Mouse (Mus musculus): Measurements from ENCODE around the gene Dyrk3. TPM values are rescaled to one million over a fixed set of nuclear protein-coding genes. Genes with fewer than 3 reads are reported as not detected.

Dyrk3 gene
- polyA plus RNA-seq, 1 experiment, result not detected

- TF ChIP-seq POLR2A (IDR thresholded peaks at IDR 0.05; ENCODE audit: insufficient read depth, low read depth, low read length), result no peak
- TF ChIP-seq CTCF (IDR thresholded peaks at IDR 0.05; ENCODE audit: insufficient read depth, low read depth, low read length), result no peak
- no peak overlapping the region for H3K4me3 ChIP-seq (ENCODE audit: insufficient read depth, low read depth, low read length)
- no peaks in the 10 kb centered on the region for H3K4me1 ChIP-seq (ENCODE audit: control insufficient read depth, insufficient read depth, low read length)
- H3K27ac ChIP-seq (ENCODE audit: insufficient read depth, low read depth, low read length), result no peak overlapping the region
- 63% methylated on average over 11 of the region's 11 CpGs for WGBS
These were observed 12.0 kb downstream of the Dyrk3 start for GRCm38 (mm10) chr1:131125987-131126744.

DNA sequence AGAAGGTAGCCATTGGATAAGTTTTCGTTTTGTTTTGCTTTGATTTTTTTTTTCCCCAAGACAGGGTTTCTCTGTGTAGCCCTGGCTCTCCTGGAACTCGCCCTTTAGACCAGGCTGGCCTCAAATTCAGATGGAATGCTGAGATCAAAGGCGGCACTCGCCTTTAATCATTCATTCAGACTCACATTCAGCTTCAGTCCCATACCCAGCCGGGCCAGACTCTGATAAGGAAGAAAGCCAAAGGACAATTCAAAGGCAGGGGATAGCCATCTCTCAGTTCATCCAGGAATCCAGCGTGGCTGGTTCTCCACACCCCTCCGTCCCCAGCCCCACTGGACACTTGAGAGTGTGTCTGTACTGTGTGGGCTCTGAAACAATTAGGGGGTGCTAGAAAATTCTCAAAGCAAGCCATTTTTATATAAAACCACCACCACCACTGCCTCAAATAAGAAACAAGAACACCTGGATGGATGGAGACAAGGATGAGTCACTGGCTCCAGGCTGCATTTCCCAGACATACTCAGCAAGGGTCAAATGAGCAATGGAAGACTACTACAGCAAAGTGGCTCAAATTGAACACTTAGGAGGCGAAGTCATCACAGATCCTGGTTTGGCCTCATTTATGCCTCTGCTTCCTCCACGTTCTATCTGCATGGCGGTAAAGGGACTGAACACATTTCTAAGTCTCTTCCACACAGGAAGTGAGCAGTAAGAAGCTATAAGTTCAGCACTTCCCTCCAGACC lies 14.4 kb downstream of the Dyrk3 start:
- 82% methylated on average over 10 of the region's 10 CpGs for whole genome bisulfite sequencing
- H3K4me3 ChIP-seq (ENCODE audit: insufficient read depth, low read depth, low read length), result no peak overlapping the region
- TF ChIP-seq CTCF (IDR thresholded peaks at IDR 0.05; ENCODE audit: insufficient read depth, low read depth, low read length) (no peak), POLR2A (IDR thresholded peaks at IDR 0.05; ENCODE audit: insufficient read depth, low read depth, low read length) (no peak)
- no peaks in the 10 kb centered on the region; the same call in 1 of the 2 replicates for H3K4me1 ChIP-seq (ENCODE audit: control insufficient read depth, insufficient read depth, low read length)
- no peak overlapping the region for H3K27ac ChIP-seq (ENCODE audit: insufficient read depth, low read depth, low read length)

- Histone ChIP-seq H3K4me3 (ENCODE audit: insufficient read depth, low read depth, low read length) (no peak overlapping the region), H3K4me1 (ENCODE audit: control insufficient read depth, insufficient read depth, low read length) (peaks cover under 1% of the 10 kb centered on the region), H3K27ac (ENCODE audit: insufficient read depth, low read depth, low read length) (no peak overlapping the region)
- TF ChIP-seq CTCF (IDR thresholded peaks at IDR 0.05; ENCODE audit: insufficient read depth, low read depth, low read length), result no peak
- no peak for TF ChIP-seq POLR2A (IDR thresholded peaks at IDR 0.05; ENCODE audit: insufficient read depth, low read depth, low read length)
- WGBS, result 63% methylated on average over 3 of the region's 3 CpGs
These were observed 16.2 kb downstream of the Dyrk3 start for GRCm38 (mm10) chr1:131121987-131122386.

DNA sequence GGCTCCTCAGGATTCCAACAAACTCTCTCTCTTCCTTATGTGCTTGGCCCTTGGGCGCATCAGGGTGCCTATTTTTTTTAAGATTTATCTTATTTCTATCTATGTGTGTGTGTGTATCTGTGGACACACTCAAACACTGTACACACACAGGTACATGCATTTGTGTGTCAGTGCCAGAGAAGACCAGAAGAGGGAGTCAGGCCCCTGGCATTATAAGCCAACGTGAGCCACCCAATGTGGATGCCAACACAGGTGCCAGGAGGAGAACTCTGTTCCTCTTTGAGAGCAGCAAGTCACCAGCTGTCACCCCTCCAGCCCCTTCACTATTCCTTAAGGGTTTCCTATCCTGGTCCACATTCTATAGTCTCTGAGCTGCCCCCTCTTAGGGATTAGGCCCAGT lies 19.1 kb downstream of the Dyrk3 start:
- 65% methylated on average over 2 of the region's 2 CpGs for WGBS
- Histone ChIP-seq H3K4me1 (ENCODE audit: control insufficient read depth, insufficient read depth, low read length) (peaks cover 6% of the 10 kb centered on the region), H3K27ac (ENCODE audit: insufficient read depth, low read depth, low read length) (no peak overlapping the region), H3K4me3 (ENCODE audit: insufficient read depth, low read depth, low read length) (no peak overlapping the region)
- no peak for TF ChIP-seq POLR2A (IDR thresholded peaks at IDR 0.05; ENCODE audit: insufficient read depth, low read depth, low read length)
- no peak for TF ChIP-seq CTCF (IDR thresholded peaks at IDR 0.05; ENCODE audit: insufficient read depth, low read depth, low read length)

GRCm38 (mm10) chr1:131118530-131118929 lies 19.6 kb downstream of the Dyrk3 start:
- no peak overlapping the region for H3K27ac ChIP-seq (ENCODE audit: insufficient read depth, low read depth, low read length)
- no peak overlapping the region for H3K4me3 ChIP-seq (ENCODE audit: insufficient read depth, low read depth, low read length)
- WGBS, result 38% methylated on average over 10 of the region's 10 CpGs
- TF ChIP-seq POLR2A (IDR thresholded peaks at IDR 0.05; ENCODE audit: insufficient read depth, low read depth, low read length) (no peak), CTCF (IDR thresholded peaks at IDR 0.05; ENCODE audit: insufficient read depth, low read depth, low read length) (no peak)
- peaks cover 6% of the 10 kb centered on the region for H3K4me1 ChIP-seq (ENCODE audit: control insufficient read depth, insufficient read depth, low read length)

DNA sequence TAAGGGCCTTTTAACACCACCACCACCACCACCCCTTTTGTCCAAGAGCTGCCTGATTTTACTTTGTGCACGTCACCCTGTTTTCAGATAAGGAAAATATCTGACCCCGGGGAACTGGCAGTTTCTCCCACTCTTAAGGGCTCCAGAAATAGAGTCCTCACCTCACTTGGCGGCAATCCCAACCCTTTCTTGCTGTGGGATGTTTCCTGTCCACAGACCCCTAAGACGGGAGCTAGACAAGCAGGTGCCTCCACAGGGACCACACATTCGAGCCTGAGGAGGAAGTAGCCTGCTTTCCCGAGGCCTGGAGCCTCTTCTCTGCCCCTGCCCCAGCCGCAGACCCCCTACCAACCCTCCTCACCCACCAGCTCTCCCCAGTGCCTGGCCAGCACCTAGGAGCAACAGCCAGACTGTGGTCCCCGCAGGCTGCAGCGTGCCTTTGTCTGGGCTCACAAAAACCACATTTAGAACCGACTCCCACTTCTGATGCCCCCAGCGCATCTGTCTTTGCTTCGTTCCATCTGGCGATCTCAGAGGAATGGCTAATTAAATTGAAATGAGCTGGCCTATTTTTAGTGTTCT lies 21.6 kb downstream of the Dyrk3 start:
- H3K27ac ChIP-seq (ENCODE audit: insufficient read depth, low read depth, low read length), result no peak overlapping the region
- H3K4me3 ChIP-seq (ENCODE audit: insufficient read depth, low read depth, low read length), result no peak overlapping the region
- TF ChIP-seq CTCF (IDR thresholded peaks at IDR 0.05; ENCODE audit: insufficient read depth, low read depth, low read length), result no peak
- TF ChIP-seq POLR2A (IDR thresholded peaks at IDR 0.05; ENCODE audit: insufficient read depth, low read depth, low read length), result no peak
- H3K4me1 ChIP-seq (ENCODE audit: control insufficient read depth, insufficient read depth, low read length), result peaks cover 6% of the 10 kb centered on the region
- 33% methylated on average over 13 of the region's 13 CpGs for WGBS

- 12% methylated on average over 6 of the region's 6 CpGs for WGBS
- H3K4me1 ChIP-seq (ENCODE audit: control insufficient read depth, insufficient read depth, low read length), result peaks cover 6% of the 10 kb centered on the region
- no peak for TF ChIP-seq POLR2A (IDR thresholded peaks at IDR 0.05; ENCODE audit: insufficient read depth, low read depth, low read length)
- no peak for TF ChIP-seq CTCF (IDR thresholded peaks at IDR 0.05; ENCODE audit: insufficient read depth, low read depth, low read length)
- H3K4me3 ChIP-seq (ENCODE audit: insufficient read depth, low read depth, low read length), result no peak overlapping the region
- H3K27ac ChIP-seq (ENCODE audit: insufficient read depth, low read depth, low read length), result no peak overlapping the region
These were observed 22.2 kb downstream of the Dyrk3 start for GRCm38 (mm10) chr1:131115932-131116331.

- TF ChIP-seq CTCF (IDR thresholded peaks at IDR 0.05; ENCODE audit: insufficient read depth, low read depth, low read length), result no peak
- no peak for TF ChIP-seq POLR2A (IDR thresholded peaks at IDR 0.05; ENCODE audit: insufficient read depth, low read depth, low read length)
- 48% methylated on average over 6 of the region's 6 CpGs for WGBS
- Histone ChIP-seq H3K4me3 (ENCODE audit: insufficient read depth, low read depth, low read length) (no peak overlapping the region), H3K4me1 (ENCODE audit: control insufficient read depth, insufficient read depth, low read length) (peaks cover 9% of the 10 kb centered on the region; the same call in 1 of the 2 replicates), H3K27ac (ENCODE audit: insufficient read depth, low read depth, low read length) (no peak overlapping the region)
These were observed 25.6 kb downstream of the Dyrk3 start for GRCm38 (mm10) chr1:131112576-131112975.
